Mouse (Mus musculus) MN1 (cell line): ENCODE data around the gene Lgi4.

Experiments
- DNase-seq: peaks from one replicate; pipeline ENCODE4 v3.0.0-alpha.2; 2016; ENCODE audit warnings: low spot score

Lgi4 gene

DNA sequence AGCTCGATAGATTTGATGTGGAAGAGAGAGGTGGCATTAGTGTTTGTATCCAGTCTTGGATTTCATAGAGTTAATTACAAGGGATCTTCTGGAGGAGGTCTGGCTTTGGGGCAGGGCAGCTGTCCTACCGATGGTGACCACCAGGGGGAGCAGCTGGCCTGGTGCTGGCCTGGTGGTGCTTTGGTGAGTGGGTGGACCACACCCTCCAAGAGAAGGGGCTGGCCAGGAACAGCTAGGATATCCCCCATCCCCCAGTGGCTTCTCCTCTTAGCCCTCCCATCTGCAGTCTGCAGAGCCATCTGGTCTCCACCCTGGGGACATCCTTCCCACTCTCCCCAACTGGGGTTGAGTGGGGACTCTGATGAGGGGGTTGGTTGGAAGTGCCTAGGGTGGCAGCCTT is at the start of gene Lgi4:
TSS of gene Lgi4 (plus strand) at position 235 of the 400 bp plus-strand sequence.
- DNase-seq, result peak; percentile 77

DNA sequence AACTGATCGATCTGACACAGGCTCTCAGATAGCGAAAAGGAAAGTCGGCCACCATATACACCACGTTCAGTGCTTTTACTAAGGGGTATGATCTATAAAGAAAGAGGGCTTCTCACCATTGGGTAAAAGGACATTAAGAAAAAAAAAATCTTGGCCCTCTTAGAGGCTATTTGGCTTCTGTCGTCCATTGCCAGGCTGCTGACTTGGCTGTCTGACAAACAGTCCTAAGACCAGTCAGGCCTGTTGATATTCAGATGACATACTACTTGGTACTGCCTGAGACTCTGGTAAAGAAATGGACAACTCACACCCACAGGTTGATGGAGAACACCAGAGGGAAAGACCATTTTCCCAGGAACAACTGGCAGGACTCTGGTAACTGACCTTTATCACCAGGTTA is 46.2 kb upstream of the Lgi4 start:
- no peak for DNase-seq

DNA sequence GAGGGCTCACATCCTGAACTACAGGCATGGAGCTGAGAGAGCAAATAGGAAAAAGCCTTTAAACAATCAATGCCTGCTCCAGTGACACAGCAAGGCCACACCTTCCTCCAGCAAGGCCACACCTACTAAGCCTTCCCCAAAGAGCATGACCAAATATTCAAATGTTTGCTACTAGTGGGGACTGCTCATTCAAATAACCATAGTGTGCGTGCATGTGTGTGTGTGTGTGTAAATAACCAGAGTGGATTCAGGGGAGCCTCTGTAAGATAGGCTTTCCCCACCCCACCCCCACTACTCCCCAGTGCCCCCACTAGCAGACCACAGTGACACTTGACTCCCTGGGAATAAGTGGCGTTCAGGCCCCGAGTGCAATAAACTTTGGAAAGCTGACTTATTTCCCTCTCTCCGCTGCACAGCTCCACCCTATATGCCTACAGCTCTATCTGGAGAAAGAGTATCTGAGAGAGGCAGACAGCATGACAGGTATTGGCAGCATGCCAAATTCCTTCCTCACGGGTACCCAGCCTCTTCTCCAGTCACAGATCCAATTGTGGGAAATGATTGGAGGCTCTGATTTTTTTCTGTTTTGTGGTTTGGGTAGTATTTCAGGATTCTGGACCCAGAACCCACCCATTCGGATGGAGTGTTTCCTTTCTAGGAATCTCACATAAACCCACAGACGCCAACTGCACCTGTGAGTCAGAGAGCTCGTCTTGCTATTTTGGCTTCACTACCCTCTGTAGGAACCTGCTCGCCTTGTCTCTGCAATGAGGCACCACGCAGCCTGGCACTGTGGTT is 41.8 kb upstream of the Lgi4 start:
- DNase-seq, result peak; percentile 37

GRCm38 (mm10) chr7:31028609-31029008 is 30.5 kb upstream of the Lgi4 start:
- no peak for DNase-seq

DNA sequence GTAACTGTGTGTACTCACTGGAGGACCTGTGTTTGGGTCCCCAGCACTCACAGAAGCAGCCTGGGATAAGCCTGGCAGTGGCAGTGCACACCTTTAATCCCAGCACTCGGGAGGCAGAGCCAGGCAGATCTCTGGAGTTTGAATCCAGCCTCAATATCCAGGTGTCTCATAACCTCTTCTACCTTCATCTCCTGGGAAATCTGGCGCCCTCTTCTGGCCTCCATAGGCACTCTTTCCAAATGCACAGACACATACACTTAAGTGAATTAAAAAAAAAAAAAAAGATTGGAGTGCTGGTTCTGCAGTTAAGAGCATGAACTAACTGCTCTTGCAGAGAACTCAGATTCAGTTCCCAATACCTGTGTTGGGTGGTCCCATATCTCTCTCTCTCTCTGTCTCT is 28.4 kb upstream of the Lgi4 start:
- no peak for DNase-seq

GRCm38 (mm10) chr7:31031731-31032130 is 27.4 kb upstream of the Lgi4 start:
- DNase-seq, result no peak

GRCm38 (mm10) chr7:31033409-31034165 is 25.6 kb upstream of the Lgi4 start:
- DNase-seq, result no peak

GRCm38 (mm10) chr7:31034789-31035188 is 24.4 kb upstream of the Lgi4 start:
- DNase-seq, result no peak

GRCm38 (mm10) chr7:31035291-31035690 is 23.9 kb upstream of the Lgi4 start:
- no peak for DNase-seq

GRCm38 (mm10) chr7:31036917-31037316 is 22.2 kb upstream of the Lgi4 start:
- no peak for DNase-seq

- DNase-seq, result no peak
Observed at GRCm38 (mm10) chr7:31037675-31038074, 21.5 kb upstream of the Lgi4 start.

DNA sequence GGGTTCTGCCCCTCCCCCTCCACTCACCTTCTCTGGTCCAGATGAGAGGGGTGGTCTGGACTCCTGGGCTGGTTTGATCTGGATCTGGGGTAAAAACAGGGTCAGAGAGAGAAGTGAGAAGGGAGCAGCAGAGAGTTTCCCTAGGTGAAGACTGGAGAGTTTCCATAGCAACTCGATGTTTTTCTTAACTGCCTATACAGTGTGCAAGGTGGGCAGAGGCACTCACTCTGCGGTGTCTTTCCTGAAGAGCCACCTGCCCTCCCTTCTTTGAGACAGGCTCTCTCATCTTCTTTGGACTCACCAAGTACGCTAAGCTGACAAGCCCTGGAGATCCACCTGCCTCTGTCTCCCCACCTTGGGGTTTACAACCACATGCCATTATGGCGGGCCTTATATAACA is 20.1 kb upstream of the Lgi4 start:
- no peak for DNase-seq

DNA sequence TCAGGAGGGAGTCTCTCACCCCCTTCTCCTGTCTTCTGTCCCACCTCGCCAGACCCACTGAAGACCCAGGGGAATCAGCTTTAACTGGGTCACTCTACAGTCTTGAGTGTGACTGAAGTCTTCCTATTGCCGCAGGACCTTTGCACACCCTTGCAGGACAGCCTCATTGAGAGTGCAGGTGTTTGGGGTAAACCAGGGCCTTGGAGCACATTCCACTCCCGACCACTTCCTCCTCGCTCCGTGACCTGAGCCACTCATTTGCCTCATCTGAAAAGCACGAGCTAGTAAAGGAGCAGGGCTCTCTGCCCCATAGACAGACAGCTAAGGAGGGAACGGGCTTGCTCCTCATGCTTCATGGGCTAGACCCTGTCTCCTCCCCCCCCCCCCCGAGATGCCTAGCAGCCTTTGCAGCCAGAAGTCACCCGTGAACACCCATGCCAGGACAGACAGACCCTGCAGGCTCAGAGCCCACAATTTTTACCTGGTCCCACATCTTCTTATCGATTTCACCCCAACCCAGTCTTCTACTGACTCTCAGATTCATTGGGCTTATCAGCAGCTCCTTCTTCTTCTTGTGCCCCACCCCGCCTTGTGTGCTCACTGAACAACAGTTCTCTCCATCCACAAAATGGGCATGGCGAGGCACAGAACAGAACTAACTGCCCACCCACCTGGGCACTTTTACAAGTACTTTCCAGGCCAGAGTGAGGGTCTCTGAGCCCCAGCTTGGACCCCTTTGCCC is 18.7 kb upstream of the Lgi4 start:
- no peak for DNase-seq

- DNase-seq, result no peak
Observed at GRCm38 (mm10) chr7:31041023-31041407, 18.1 kb upstream of the Lgi4 start.

GRCm38 (mm10) chr7:31041662-31042315 is 17.4 kb upstream of the Lgi4 start:
- DNase-seq, result peak; percentile 48

DNA sequence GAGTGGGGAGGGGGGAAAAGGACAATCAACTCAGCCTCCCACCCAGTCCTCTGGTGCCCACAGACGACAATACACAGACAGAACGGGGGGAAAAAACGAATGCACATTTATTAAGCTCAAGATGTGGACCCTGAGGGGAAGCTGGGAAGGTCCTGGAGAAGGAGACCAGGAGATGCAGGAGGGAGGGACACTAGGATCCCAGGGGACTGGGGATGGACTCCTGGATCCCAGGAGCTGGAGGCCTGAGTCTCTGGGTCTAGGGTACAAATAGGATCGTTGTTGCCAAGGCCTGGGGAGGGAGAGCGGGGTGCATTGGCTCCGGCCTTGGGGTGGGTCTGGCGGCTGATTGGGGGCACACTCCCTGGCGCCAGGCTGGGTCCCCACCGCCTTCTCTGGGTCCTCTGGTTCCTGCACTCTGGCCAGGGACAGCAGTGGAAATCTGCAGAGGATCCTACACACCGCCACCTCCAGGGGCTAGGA is 16.7 kb upstream of the Lgi4 start, which contains the start of gene Fxyd5:
TSS of gene Fxyd5 (minus strand) at position 51 of the 480 bp plus-strand sequence.
- DNase-seq, result no peak

- DNase-seq, result peak; percentile 70
Observed at GRCm38 (mm10) chr7:31049135-31049845, 9.9 kb upstream of the Lgi4 start.

DNA sequence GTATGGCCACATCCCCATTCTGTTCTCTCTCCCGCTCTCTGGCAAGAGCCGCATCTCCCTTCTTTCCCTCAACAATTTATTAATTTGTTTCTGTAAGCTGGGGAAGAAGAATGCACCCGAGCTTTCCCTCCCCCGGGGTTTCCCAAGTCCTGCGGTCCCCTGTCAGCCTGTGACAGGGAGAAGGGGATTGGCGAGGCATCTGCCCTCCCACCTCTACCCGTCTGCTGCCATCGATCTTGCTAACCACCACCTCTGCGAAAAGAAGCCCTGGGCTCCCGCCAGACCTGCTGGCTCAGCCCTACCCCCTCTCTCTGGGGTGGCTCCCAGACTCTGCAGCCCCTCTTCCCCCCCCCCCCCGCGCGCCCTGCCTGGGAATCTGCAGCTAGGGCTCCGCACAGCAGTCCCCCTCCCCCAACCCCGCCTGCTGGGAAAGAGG is 9.3 kb upstream of the Lgi4 start:
- DNase-seq, result no peak

- no peak for DNase-seq
Observed at GRCm38 (mm10) chr7:31050487-31050886, 8.7 kb upstream of the Lgi4 start.

- DNase-seq, result peak; percentile 47
Observed at GRCm38 (mm10) chr7:31050921-31051320, 8.2 kb upstream of the Lgi4 start.

DNA sequence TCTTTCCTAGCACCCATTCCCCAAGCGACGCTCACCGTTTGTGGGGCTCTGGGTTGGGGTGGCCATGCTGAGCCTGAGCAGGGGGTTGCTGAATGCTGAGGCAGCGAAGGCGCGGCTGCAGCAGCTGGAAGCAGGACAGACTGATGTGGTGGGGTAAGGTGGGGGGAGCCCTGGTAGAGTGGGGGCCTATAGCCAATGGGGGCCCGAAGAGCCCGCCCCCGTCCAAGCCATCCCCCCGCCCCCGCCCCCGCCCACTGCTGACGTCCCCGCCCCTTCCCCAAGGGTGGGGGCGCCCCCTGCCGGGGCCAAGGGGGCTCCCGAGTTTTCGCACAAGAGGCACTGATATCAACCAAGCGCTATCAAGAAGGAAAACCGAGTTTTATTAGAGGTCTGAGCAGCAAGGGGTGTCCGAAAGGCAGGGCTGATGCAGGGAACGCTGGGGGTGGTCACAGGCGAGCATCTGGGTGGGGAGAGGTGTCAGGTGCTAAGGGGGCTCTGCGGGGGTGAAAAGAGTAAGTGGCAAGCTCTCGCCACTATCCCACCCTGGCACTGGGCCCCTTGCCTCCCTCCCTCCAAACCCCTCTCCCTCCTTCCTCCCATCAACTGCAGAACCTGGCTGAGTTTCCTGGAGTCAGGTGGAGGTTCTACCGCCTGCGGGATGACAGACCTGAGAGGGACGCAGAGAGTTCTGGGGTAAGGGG is 7.7 kb upstream of the Lgi4 start, which contains the start of gene Fxyd7:
TSS of gene Fxyd7 (minus strand) at position 147 of the 701 bp plus-strand sequence.
- no peak for DNase-seq
